Mouse (Mus musculus): ENCODE data around the gene Poc1a. TPM values are rescaled to one million over a fixed set of nuclear protein-coding genes. Genes with fewer than 3 reads are reported as not detected.

Gene Poc1a
- total and polyA plus RNA-seq, 3 experiments: 24.5 to 46.7 (median 31.9) TPM

DNA sequence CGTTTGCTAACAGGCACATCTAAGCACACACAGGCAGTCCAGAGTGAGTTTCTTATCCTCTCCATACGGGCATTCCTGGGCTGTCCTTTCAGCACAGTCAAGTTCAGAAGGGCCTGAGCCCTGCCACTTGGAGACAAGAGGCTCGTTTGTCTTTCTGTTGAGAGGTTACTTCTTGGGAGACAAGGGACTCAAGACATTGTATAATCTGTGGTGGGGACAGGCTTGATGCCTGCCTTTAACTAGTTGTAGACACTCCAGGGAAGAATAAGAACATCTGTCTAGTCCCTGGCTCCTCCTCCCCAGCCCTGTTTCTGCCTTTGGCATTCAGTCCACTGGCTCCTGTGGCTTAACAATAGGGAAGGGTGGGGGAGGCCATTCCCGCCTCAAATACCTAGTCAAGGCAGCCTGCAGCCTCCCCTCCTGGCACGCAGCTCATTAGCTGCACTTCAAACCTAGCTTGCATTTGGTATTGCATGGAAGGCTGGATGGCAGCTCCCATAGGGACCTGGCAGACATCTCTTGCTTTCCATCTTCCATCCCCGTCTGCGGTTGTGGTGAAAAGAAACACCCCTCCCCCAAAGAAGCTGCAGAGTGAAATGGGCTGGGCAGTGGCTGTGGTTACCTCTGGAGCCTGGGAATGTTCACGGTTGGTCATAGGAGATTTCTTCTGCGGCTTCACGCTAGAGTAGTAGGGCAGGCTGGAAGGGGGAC lies 57.8 kb downstream of the Poc1a start:
- no peaks in the 10 kb centered on the region for H3K79me2 ChIP-seq (replicated peaks; ENCODE audit: control insufficient read depth, extremely low read depth, insufficient read depth, poor library complexity, severe bottlenecking)
- H3K36me3 ChIP-seq (replicated peaks in 1 of 2; ENCODE audit: control insufficient read depth in 1 of 2, insufficient read depth in 1 of 2, low read length in 1 of 2): peaks cover 4 to 60% of the 10 kb centered on the region in 2 experiments
- no peak for TF ChIP-seq PAX5 (IDR thresholded peaks at IDR 0.05; ENCODE audit: low read length)
- no peak for TF ChIP-seq SIN3A (IDR thresholded peaks at IDR 0.05; ENCODE audit: low read length)
- TF ChIP-seq EP300 (IDR thresholded peaks at IDR 0.05; ENCODE audit: low read length): no peak
- no peak for TF ChIP-seq ELF1 (IDR thresholded peaks at IDR 0.05; ENCODE audit: low read depth, low read length)
- no peak for TF ChIP-seq JUN (IDR thresholded peaks at IDR 0.05; ENCODE audit: insufficient read depth, low read depth, low read length)
- TF ChIP-seq CHD1 (IDR thresholded peaks at IDR 0.05; ENCODE audit: low read depth, low read length): no peak
- TF ChIP-seq HCFC1 (IDR thresholded peaks at IDR 0.05; ENCODE audit: low read depth, low read length): no peak
- TF ChIP-seq RAD21 (IDR thresholded peaks at IDR 0.05; ENCODE audit: low read depth, low read length): no peak
- dilution Hi-C loops (cut with MboI; ENCODE audit: extremely low pct_ligation_motif_present, extremely low pct_unique_long_range_greater_than_20kb, low sequenced_read_pairs): no loop called here
- no peak for DNase-seq (ENCODE audit: extremely low read depth)
- no peaks in the 10 kb centered on the region for H3K27me3 ChIP-seq (replicated peaks)
- no peak overlapping the region for H3K27ac ChIP-seq (ENCODE audit: insufficient read depth, low read depth)
- H3K4me1 ChIP-seq (ENCODE audit: control insufficient read depth in 1 of 2, insufficient read depth in 2 of 2): peaks cover 0 to 3% of the 10 kb centered on the region in 2 experiments; a peak in 1 of 4 replicates
- no peak overlapping the region for H3K4me3 ChIP-seq (replicated peaks in 1 of 3; ENCODE audit: low read depth in 2 of 3, low read length in 2 of 3, poor library complexity in 1 of 3)
- H3K9ac ChIP-seq (ENCODE audit: insufficient read depth, low read depth): no peak overlapping the region
- in situ Hi-C loops (cut with MboI; ENCODE audit: low pct_ligation_motif_present, low pct_unique_long_range_greater_than_20kb, low sequenced_read_pairs): no loop called here
- H3K9me3 ChIP-seq (replicated peaks; ENCODE audit: low read length): no peaks in the 10 kb centered on the region
- no peak overlapping the region for H3K4me2 ChIP-seq (ENCODE audit: insufficient read depth, low read depth, poor library complexity, severe bottlenecking)

- dilution Hi-C loops (cut with MboI; ENCODE audit: extremely low pct_ligation_motif_present, extremely low pct_unique_long_range_greater_than_20kb, low sequenced_read_pairs): no loop called here
- H3K9ac ChIP-seq (ENCODE audit: insufficient read depth, low read depth): no peak overlapping the region
These were observed 58.3 kb downstream of the Poc1a start for GRCm38 (mm10) chr9:106339173-106339558.

GRCm38 (mm10) chr9:106339730-106340129 lies 58.9 kb downstream of the Poc1a start:
- Histone ChIP-seq H3K79me2 (replicated peaks; ENCODE audit: control insufficient read depth, extremely low read depth, insufficient read depth, poor library complexity, severe bottlenecking) (no peaks in the 10 kb centered on the region), H3K27me3 (replicated peaks) (no peaks in the 10 kb centered on the region), H3K9me3 (replicated peaks; ENCODE audit: low read length) (no peaks in the 10 kb centered on the region), H3K4me3 (replicated peaks in 1 of 3; ENCODE audit: low read depth in 2 of 3, low read length in 2 of 3, poor library complexity in 1 of 3) (no peak overlapping the region), H3K27ac (ENCODE audit: insufficient read depth, low read depth) (no peak overlapping the region), H3K36me3 (replicated peaks in 1 of 2; ENCODE audit: control insufficient read depth in 1 of 2, insufficient read depth in 1 of 2, low read length in 1 of 2) (peaks cover 0 to 53% of the 10 kb centered on the region in 2 experiments), H3K4me1 (ENCODE audit: control insufficient read depth in 1 of 2, insufficient read depth in 2 of 2) (peaks cover 0 to 3% of the 10 kb centered on the region in 2 experiments; a peak in 1 of 4 replicates), H3K9ac (ENCODE audit: insufficient read depth, low read depth) (no peak overlapping the region), H3K4me2 (ENCODE audit: insufficient read depth, low read depth, poor library complexity, severe bottlenecking) (no peak overlapping the region)
- TF ChIP-seq MXI1 (IDR thresholded peaks at IDR 0.05; ENCODE audit: low read depth, low read length) (no peak), CTCF (conservative IDR thresholded peaks at IDR 0.05 in 1 of 2, IDR thresholded peaks at IDR 0.05 in 1 of 2; ENCODE audit: low read depth in 2 of 2, low read length in 2 of 2) (no peak), MEF2A (IDR thresholded peaks at IDR 0.05; ENCODE audit: borderline replicate concordance, low read depth, low read length) (no peak), NRF1 (IDR thresholded peaks at IDR 0.05; ENCODE audit: low read depth, low read length) (no peak), CHD2 (IDR thresholded peaks at IDR 0.05; ENCODE audit: low read length) (no peak), KAT2A (IDR thresholded peaks at IDR 0.05; ENCODE audit: insufficient replicate concordance, low read length) (no peak), TBP (conservative IDR thresholded peaks at IDR 0.05; ENCODE audit: low read depth, low read length) (no peak), UBTF (IDR thresholded peaks at IDR 0.05; ENCODE audit: low read depth, low read length) (no peak), POLR2AphosphoS2 (IDR thresholded peaks at IDR 0.05; ENCODE audit: low read depth, low read length) (no peak), HCFC1 (IDR thresholded peaks at IDR 0.05; ENCODE audit: low read depth, low read length) (no peak), NELFE (IDR thresholded peaks at IDR 0.05; ENCODE audit: low read depth, low read length) (no peak), MAX (IDR thresholded peaks at IDR 0.05; ENCODE audit: low read length) (no peak), JUND (conservative IDR thresholded peaks at IDR 0.05; ENCODE audit: low read depth, low read length) (no peak), USF2 (conservative IDR thresholded peaks at IDR 0.05; ENCODE audit: low read depth, low read length) (no peak), MYC (IDR thresholded peaks at IDR 0.05; ENCODE audit: low read depth, low read length) (no peak), USF1 (IDR thresholded peaks at IDR 0.05; ENCODE audit: low read depth, low read length) (no peak)
- in situ Hi-C loops (cut with MboI; ENCODE audit: low pct_ligation_motif_present, low pct_unique_long_range_greater_than_20kb, low sequenced_read_pairs): no loop called here
- DNase-seq (ENCODE audit: extremely low read depth): no peak
- dilution Hi-C loops (cut with MboI; ENCODE audit: extremely low pct_ligation_motif_present, extremely low pct_unique_long_range_greater_than_20kb, low sequenced_read_pairs): no loop called here

More at GRCm38 (mm10) chr9:106339173-106339558, 58.3 kb downstream of the Poc1a start:
- Histone ChIP-seq H3K27me3 (replicated peaks) (no peaks in the 10 kb centered on the region), H3K4me2 (ENCODE audit: insufficient read depth, low read depth, poor library complexity, severe bottlenecking) (no peak overlapping the region), H3K4me1 (ENCODE audit: control insufficient read depth in 1 of 2, insufficient read depth in 2 of 2) (peaks cover 0 to 3% of the 10 kb centered on the region in 2 experiments; a peak in 1 of 4 replicates), H3K36me3 (replicated peaks in 1 of 2; ENCODE audit: control insufficient read depth in 1 of 2, insufficient read depth in 1 of 2, low read length in 1 of 2) (peaks cover 2 to 57% of the 10 kb centered on the region in 2 experiments), H3K27ac (ENCODE audit: insufficient read depth, low read depth) (no peak overlapping the region), H3K79me2 (replicated peaks; ENCODE audit: control insufficient read depth, extremely low read depth, insufficient read depth, poor library complexity, severe bottlenecking) (no peaks in the 10 kb centered on the region), H3K9me3 (replicated peaks; ENCODE audit: low read length) (no peaks in the 10 kb centered on the region), H3K4me3 (replicated peaks in 1 of 3; ENCODE audit: low read depth in 2 of 3, low read length in 2 of 3, poor library complexity in 1 of 3) (no peak overlapping the region)
- DNase-seq (ENCODE audit: extremely low read depth): no peak
- in situ Hi-C loops (cut with MboI; ENCODE audit: low pct_ligation_motif_present, low pct_unique_long_range_greater_than_20kb, low sequenced_read_pairs): no loop called here
- TF ChIP-seq ELF1 (IDR thresholded peaks at IDR 0.05; ENCODE audit: low read depth, low read length) (no peak), TCF12 (IDR thresholded peaks at IDR 0.05; ENCODE audit: low read depth, low read length) (no peak), PAX5 (IDR thresholded peaks at IDR 0.05; ENCODE audit: low read length) (no peak), POLR2AphosphoS2 (IDR thresholded peaks at IDR 0.05; ENCODE audit: low read depth, low read length) (no peak)
